In genomic region chr13:103773407-103774118, GRCm38 (mm10) we compare ENCODE assay signal across 8 mouse cellular contexts. TPM values are rescaled to one million over a fixed set of nuclear protein-coding genes. Genes with fewer than 3 reads are reported as not detected.
A peak's percentile ranks its signal among the peaks of the same experiment; 100 is the strongest.
DNase-seq lines count a peak whose midpoint lies in the region; ATAC-seq lines count a peak whose summit lies in the region.

No protein-coding gene starts in this region.

- DNase-seq in ovary, postnatal 10 days (ENCODE audit: low spot score): peak; percentile 3
- DNase-seq in ovary, postnatal 14 days (ENCODE audit: low spot score): no peak
- DNase-seq in spleen, adult 12 weeks (ENCODE audit: low spot score): no peak
- no peak for DNase-seq in ovary, adult 18-20 months (ENCODE audit: low spot score)
- DNase-seq in urinary bladder, postnatal 25 days (ENCODE audit: low spot score): no peak

- H3K27ac ChIP-seq in hindbrain, embryonic 15.5 days (replicated peaks): peak overlapping the region; percentile 100
- peak overlapping the region; percentile 100 for H3K27ac ChIP-seq in midbrain, embryonic 15.5 days

- peak overlapping the region; percentile 83 for H3K4me3 ChIP-seq in hindbrain, embryonic 15.5 days
- H3K4me3 ChIP-seq in midbrain, embryonic 15.5 days: peak overlapping the region; percentile 81

- H3K27me3 ChIP-seq in hindbrain, embryonic 15.5 days: 0 out of 2 replicates have a peak, but pooled peaks cover 2% of the 10 kb centered on the region
- no peaks in the 10 kb centered on the region for H3K27me3 ChIP-seq in midbrain, embryonic 15.5 days (replicated peaks)

- peak overlapping the region; percentile 86 for H3K9ac ChIP-seq in hindbrain, embryonic 15.5 days
- H3K9ac ChIP-seq in midbrain, embryonic 15.5 days: peak overlapping the region; percentile 86

- 1% methylated on average over 36 of the region's 36 CpGs for WGBS in hindbrain, embryonic 15.5 days
- WGBS in midbrain, embryonic 15.5 days: under 1% methylated on average over 36 of the region's 36 CpGs

- H3K4me1 ChIP-seq in hindbrain, embryonic 15.5 days (replicated peaks): peaks cover 35% of the 10 kb centered on the region
- H3K4me1 ChIP-seq in midbrain, embryonic 15.5 days: peaks cover 32% of the 10 kb centered on the region

- H3K36me3 ChIP-seq in hindbrain, embryonic 15.5 days: no peaks in the 10 kb centered on the region
- no peaks in the 10 kb centered on the region for H3K36me3 ChIP-seq in midbrain, embryonic 15.5 days (replicated peaks)

- H3K9me3 ChIP-seq in hindbrain, embryonic 15.5 days: no peaks in the 10 kb centered on the region
- no peaks in the 10 kb centered on the region for H3K9me3 ChIP-seq in midbrain, embryonic 15.5 days

- peak; percentile 59 for ATAC-seq in common myeloid progenitor, adult 5-6 weeks (replicated peaks; ENCODE audit: low read depth, poor library complexity, severe bottlenecking)
- ATAC-seq in hindbrain, embryonic 15.5 days (ENCODE audit: low FRiP score, low read depth): peak; percentile 75
- peak; percentile 80; the same call in 1 of the 2 replicates for ATAC-seq in midbrain, embryonic 15.5 days (replicated peaks)

- H3K4me2 ChIP-seq in hindbrain, embryonic 15.5 days: peak overlapping the region; percentile 80
- peak overlapping the region; percentile 61 for H3K4me2 ChIP-seq in midbrain, embryonic 15.5 days

RNA-seq across cellular contexts. Expression of gene Srek1, which starts 0.8 kb away (rescaled TPM):
- total RNA-seq in common myeloid progenitor, adult 5-6 weeks (2017): 105 and 125 TPM in 2 replicates
- polyA plus RNA-seq in hindbrain, embryonic 15.5 days (2015; fragmentation: Nextera tagmentation; extraction: Ambion mirVana): 62.0 and 66.8 TPM in 2 replicates
- polyA plus RNA-seq in midbrain, embryonic 15.5 days (2015; fragmentation: Nextera tagmentation; extraction: Ambion mirVana): 68.0 and 76.6 TPM in 2 replicates
